Mouse (Mus musculus) G1E (cell line): Measurements from ENCODE around the gene Gm11639.

Experiments used
- CTCF ChIP-seq: IDR thresholded peaks from 2 replicates; pipeline ENCODE4 v1.5.1; 2012; ENCODE audit warnings: low read depth, low read length, inconsistent platforms, mixed read lengths
- GATA1 ChIP-seq: IDR thresholded peaks from 2 replicates; pipeline ENCODE4 v1.6.1; 2012; ENCODE audit warnings: borderline replicate concordance, low read length, inconsistent platforms, mixed read lengths
- POLR2AphosphoS5 ChIP-seq: IDR thresholded peaks from 2 replicates; pipeline ENCODE4 v1.6.1; 2012; ENCODE audit warnings: low read depth, low read length, inconsistent platforms; ENCODE audit not compliant: insufficient replicate concordance
- TAL1 ChIP-seq: conservative IDR thresholded peaks from 2 replicates; pipeline ENCODE4 v1.6.1; 2012; ENCODE audit warnings: low read depth, low read length, inconsistent platforms, mixed read lengths

- TF ChIP-seq POLR2AphosphoS5 (no peak), CTCF (no peak), TAL1 (no peak), GATA1 (no peak)
Observed at GRCm38 (mm10) chr11:104693235-104693634, 7.7 kb downstream of the Gm11639 start.
